Mouse (Mus musculus) CH12.LX (cell line): ENCODE results near the gene Zfp423. TPM values are rescaled to one million over a fixed set of nuclear protein-coding genes. Genes with fewer than 3 reads are reported as not detected.
A peak's percentile ranks its signal among the peaks of the same experiment; 100 is the strongest.

ENCODE experiments used
- DNase-seq: peaks from one replicate; pipeline ENCODE4 v3.0.0-alpha.2; 2013; ENCODE audit errors: extremely low read depth
- H3K27ac ChIP-seq: 2 replicates; pipeline ENCODE4 v1.5.1; 2012; ENCODE audit warnings: low read depth, mild to moderate bottlenecking, control low read depth, moderate library complexity; ENCODE audit not compliant: insufficient read depth
- H3K27me3 ChIP-seq: replicated peaks from 2 replicates; pipeline ENCODE3; 2012; ENCODE audit warnings: inconsistent platforms
- H3K36me3 ChIP-seq, 2 experiments: replicated peaks in 1 of 2; 2 replicates each; pipeline versions ENCODE3 to v1.6.1; 2012; ENCODE audit warnings: inconsistent platforms in 1 of 2, low read length in 1 of 2, mild to moderate bottlenecking in 1 of 2, mixed read lengths in 1 of 2, moderate library complexity in 1 of 2; ENCODE audit not compliant: control insufficient read depth in 1 of 2, insufficient read depth in 1 of 2
- H3K4me1 ChIP-seq, 2 experiments: 2 replicates each; pipeline ENCODE4 v1.6.1; 2012; ENCODE audit warnings: inconsistent platforms in 1 of 2, moderate library complexity in 1 of 2; ENCODE audit not compliant: insufficient read depth in 2 of 2, control insufficient read depth in 1 of 2
- H3K4me2 ChIP-seq: 2 replicates; pipeline ENCODE4 v1.6.1; 2012; ENCODE audit warnings: low read depth, mild to moderate bottlenecking, control low read depth; ENCODE audit not compliant: poor library complexity, insufficient read depth, severe bottlenecking
- H3K4me3 ChIP-seq, 3 experiments: fragments of 150-350 bp in 1 of 3; sonication (generic) in 1 of 3; replicated peaks in 1 of 3; 2 replicates each; pipeline versions ENCODE3 to v1.5.1; 2011 to 2012; ENCODE audit warnings: low read depth in 2 of 3, low read length in 2 of 3, mild to moderate bottlenecking in 2 of 3, moderate library complexity in 2 of 3, control low read depth in 1 of 3, improper control_type of control experiment in 1 of 3, inconsistent platforms in 1 of 3, mixed read lengths in 1 of 3; ENCODE audit not compliant: poor library complexity in 1 of 3
- H3K79me2 ChIP-seq: replicated peaks from 2 replicates; pipeline ENCODE4 v1.6.1; 2012; ENCODE audit warnings: mild to moderate bottlenecking, moderate library complexity; ENCODE audit not compliant: control insufficient read depth, poor library complexity, insufficient read depth, severe bottlenecking; ENCODE audit errors: extremely low read depth
- H3K9ac ChIP-seq: 2 replicates; pipeline ENCODE4 v1.6.1; 2012; ENCODE audit warnings: low read depth, mild to moderate bottlenecking, control low read depth, moderate library complexity; ENCODE audit not compliant: insufficient read depth
- H3K9me3 ChIP-seq: replicated peaks from 2 replicates; pipeline ENCODE3; 2012; ENCODE audit warnings: low read length, inconsistent platforms, mixed read lengths
- BHLHE40 ChIP-seq: IDR thresholded peaks from 2 replicates; pipeline ENCODE4 v1.6.1; 2011; ENCODE audit warnings: mild to moderate bottlenecking, low read depth, low read length, improper control_type of control experiment
- CHD1 ChIP-seq: IDR thresholded peaks from 2 replicates; pipeline ENCODE4 v1.6.1; 2012; ENCODE audit warnings: low read depth, low read length, improper control_type of control experiment, inconsistent platforms
- E2F4 ChIP-seq: IDR thresholded peaks from 2 replicates; pipeline ENCODE4 v1.6.1; 2011; ENCODE audit warnings: low read depth, low read length, improper control_type of control experiment; ENCODE audit not compliant: insufficient replicate concordance
- EP300 ChIP-seq: IDR thresholded peaks from 2 replicates; pipeline ENCODE4 v1.6.1; 2011; ENCODE audit warnings: low read length, improper control_type of control experiment
- ETS1 ChIP-seq: conservative IDR thresholded peaks from 2 replicates; pipeline ENCODE4 v1.6.1; 2012; ENCODE audit warnings: low read depth, mild to moderate bottlenecking, inconsistent platforms, low read length, improper control_type of control experiment, moderate library complexity
- JUN ChIP-seq: IDR thresholded peaks from 2 replicates; pipeline ENCODE4 v1.6.1; 2011; ENCODE audit warnings: low read depth, mild to moderate bottlenecking, low read length, improper control_type of control experiment, moderate library complexity; ENCODE audit not compliant: insufficient read depth
- MYC ChIP-seq: IDR thresholded peaks from 2 replicates; pipeline ENCODE4 v1.6.1; 2011; ENCODE audit warnings: low read depth, mild to moderate bottlenecking, improper control_type of control experiment, low read length
- NELFE ChIP-seq: IDR thresholded peaks from 2 replicates; pipeline ENCODE4 v1.6.1; 2011; ENCODE audit warnings: low read depth, low read length, improper control_type of control experiment
- PAX5 ChIP-seq: IDR thresholded peaks from 2 replicates; pipeline ENCODE4 v1.6.1; 2012; ENCODE audit warnings: low read length, inconsistent platforms, mixed read lengths
- POLR2AphosphoS2 ChIP-seq: IDR thresholded peaks from 2 replicates; pipeline ENCODE4 v1.6.1; 2011; ENCODE audit warnings: low read depth, low read length, improper control_type of control experiment
- RAD21 ChIP-seq: IDR thresholded peaks from 2 replicates; pipeline ENCODE4 v1.6.1; 2011; ENCODE audit warnings: low read depth, mild to moderate bottlenecking, low read length, improper control_type of control experiment, moderate library complexity
- SMC3 ChIP-seq: IDR thresholded peaks from 2 replicates; pipeline ENCODE4 v1.6.1; 2011; ENCODE audit warnings: low read depth, low read length, improper control_type of control experiment
- TBP ChIP-seq: conservative IDR thresholded peaks from 2 replicates; pipeline ENCODE4 v1.6.1; 2011; ENCODE audit warnings: low read depth, low read length, improper control_type of control experiment
- UBTF ChIP-seq: IDR thresholded peaks from 2 replicates; pipeline ENCODE4 v1.6.1; 2012; ENCODE audit warnings: low read depth, mild to moderate bottlenecking, inconsistent platforms, low read length, improper control_type of control experiment, moderate library complexity
- USF1 ChIP-seq: IDR thresholded peaks from 2 replicates; pipeline ENCODE4 v1.6.1; 2014; ENCODE audit warnings: low read depth, mild to moderate bottlenecking, inconsistent platforms, low read length, improper control_type of control experiment
- USF2 ChIP-seq: conservative IDR thresholded peaks from 2 replicates; pipeline ENCODE4 v1.6.1; 2011; ENCODE audit warnings: low read depth, low read length, improper control_type of control experiment
- ZC3H11A ChIP-seq: IDR thresholded peaks from 2 replicates; pipeline ENCODE4 v1.6.1; 2012; ENCODE audit warnings: low read depth, mild to moderate bottlenecking, inconsistent platforms, low read length, improper control_type of control experiment
- dilution Hi-C: fragments of 300-500 bp; cut with MboI; formaldehyde crosslinking; loops from 2 replicates; pipeline ENCODE4 v1.14.3; 2020; ENCODE audit warnings: low sequenced_read_pairs; ENCODE audit not compliant: extremely low pct_unique_long_range_greater_than_20kb, extremely low pct_ligation_motif_present
- in situ Hi-C: fragments of 300-500 bp; cut with MboI; formaldehyde crosslinking; loops from 3 replicates; pipeline ENCODE4 v1.14.3; 2019; ENCODE audit warnings: low sequenced_read_pairs, low pct_ligation_motif_present, low pct_unique_long_range_greater_than_20kb, mixed read lengths
- polyA plus RNA-seq: library from polyadenylated mRNA; unstranded; fragments of >175 nt; gene quantifications from 2 replicates; pipeline ENCODE4 v1.2.1, GENCODE M21; 2012; ENCODE audit warnings: low read depth; ENCODE audit not compliant: insufficient read length
- total RNA-seq, 2 experiments: library from RNA; depleted of rRNA; stranded (reverse); fragments of 300-350 nt in 1 of 2; fragments of >200 nt in 1 of 2; gene quantifications; 2 replicates each; pipeline ENCODE4 v1.2.3; 2012 to 2014

Zfp423 gene
- total and polyA plus RNA-seq, 3 experiments, result 0.25 to 2.7 (median 0.32) TPM

DNA sequence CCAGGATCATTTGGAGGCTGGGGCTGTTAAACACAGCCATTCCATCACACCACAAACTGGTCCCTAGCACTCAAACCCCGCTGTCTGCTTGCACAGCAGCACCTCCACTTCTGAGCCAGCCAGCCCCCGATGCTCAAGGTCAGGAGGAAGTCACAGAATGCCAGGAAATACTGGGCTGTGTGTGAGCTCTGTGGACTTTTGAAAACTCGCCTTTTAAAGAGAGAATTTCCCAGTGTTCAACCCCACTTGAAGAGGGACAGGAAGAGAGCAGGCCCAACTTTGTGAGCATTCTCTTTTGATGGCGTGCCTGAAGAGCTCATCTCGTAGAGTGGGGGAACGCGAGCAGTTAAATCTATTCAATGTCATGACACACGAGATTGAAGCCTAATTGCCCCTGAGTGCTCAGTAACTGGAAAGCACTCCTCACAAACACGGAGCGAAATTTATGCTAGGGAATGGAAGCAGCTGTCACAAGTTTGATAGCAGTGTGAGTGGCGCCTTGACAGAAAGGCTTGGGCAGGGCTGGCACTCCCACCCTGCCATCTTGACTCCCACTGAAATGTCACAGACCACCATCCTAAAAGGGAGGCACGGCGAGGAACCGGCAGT is 186.4 kb downstream of the Zfp423 start:
- no peaks in the 10 kb centered on the region for H3K9me3 ChIP-seq

DNA sequence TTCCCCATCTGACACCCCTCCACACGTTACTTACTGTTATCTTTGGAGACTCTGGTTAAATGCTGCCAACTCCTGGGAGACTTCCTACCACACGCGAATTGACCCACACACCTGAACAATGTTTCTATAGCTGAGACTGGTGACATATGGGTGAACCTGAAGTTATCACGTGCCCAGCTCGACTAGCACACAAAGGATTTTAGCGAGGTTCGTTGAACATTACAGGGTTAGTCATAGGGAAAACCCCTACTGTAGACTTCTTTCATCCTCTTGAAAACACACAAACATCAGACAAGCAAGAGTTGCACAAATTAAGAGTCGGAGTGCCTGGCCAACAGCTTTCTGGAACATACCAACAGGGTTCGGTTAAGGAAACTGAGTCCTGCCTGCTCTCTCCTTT is 191.5 kb downstream of the Zfp423 start:
- TF ChIP-seq SMC3 (no peak), RAD21 (no peak), ZC3H11A (no peak), POLR2AphosphoS2 (no peak), UBTF (no peak), PAX5 (no peak), CHD1 (no peak), BHLHE40 (peak; percentile 92), MYC (no peak), E2F4 (no peak), USF1 (peak; percentile 34), ETS1 (no peak), NELFE (no peak), JUN (no peak), EP300 (no peak), USF2 (peak; percentile 35)
- Histone ChIP-seq H3K9ac (no peak overlapping the region), H3K36me3 (no peaks in the 10 kb centered on the region), H3K4me2 (peak overlapping the region; percentile 8; the same call in 1 of the 2 replicates), H3K79me2 (no peaks in the 10 kb centered on the region), H3K27ac (no peak overlapping the region), H3K27me3 (no peaks in the 10 kb centered on the region), H3K4me1 (peaks cover 24 to 61% of the 10 kb centered on the region in 2 experiments), H3K9me3 (no peaks in the 10 kb centered on the region), H3K4me3 (no peak overlapping the region)
- peak; percentile 28 for DNase-seq
- in situ Hi-C loops, result no loop called here
- dilution Hi-C loops, result no loop called here

More for the DNA sequence above, 186.4 kb downstream of the Zfp423 start:
- DNase-seq, result no peak
- Histone ChIP-seq H3K27ac (no peak overlapping the region), H3K36me3 (no peaks in the 10 kb centered on the region), H3K27me3 (no peaks in the 10 kb centered on the region), H3K79me2 (no peaks in the 10 kb centered on the region), H3K4me1 (peaks cover 16 to 51% of the 10 kb centered on the region in 2 experiments), H3K4me3 (no peak overlapping the region), H3K4me2 (no peak overlapping the region), H3K9ac (no peak overlapping the region)
- in situ Hi-C loops (no loop called here), dilution Hi-C loops (no loop called here)
- TF ChIP-seq TBP, result no peak
- no peak for TF ChIP-seq ETS1
